Mouse (Mus musculus) heart, adult 2 months (tissue): Measurements from ENCODE around the gene Grid2.

ENCODE experiments used
- CTCF ChIP-seq: fragments of 200-600 bp; IDR thresholded peaks from 2 replicates; pipeline ENCODE4 v1.8.1; 2022; ENCODE audit warnings: antibody characterized with exemption, mild to moderate bottlenecking, moderate library complexity
- POLR2A ChIP-seq: fragments of 200-500 bp; IDR thresholded peaks from 2 replicates; pipeline ENCODE4 v1.6.1; 2011; ENCODE audit warnings: mild to moderate bottlenecking, low read depth, low read length, control low read depth; ENCODE audit not compliant: insufficient read depth

DNA sequence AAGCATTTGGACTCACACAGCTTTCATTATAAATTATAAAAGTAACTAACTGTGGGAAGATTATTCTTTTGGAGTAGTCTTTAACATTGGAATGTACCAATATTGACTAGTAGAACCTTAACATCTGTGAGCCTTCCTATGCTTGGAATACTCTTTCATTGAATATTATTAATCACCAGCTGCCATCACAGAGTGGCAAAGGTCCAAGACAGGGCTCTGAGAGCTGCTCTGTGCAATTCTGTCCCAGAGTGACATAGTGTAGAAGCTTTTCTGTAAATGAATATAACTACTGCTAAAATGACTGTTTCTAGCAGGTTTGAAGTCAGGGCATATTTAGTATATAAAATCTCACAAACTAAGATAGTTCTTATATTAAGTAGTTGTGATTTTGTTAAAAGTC is 277.2 kb downstream of the Grid2 start:
- TF ChIP-seq POLR2A (no peak), CTCF (no peak)
